Mouse (Mus musculus): ENCODE measurements around the gene Neurl2. TPM values are rescaled to one million over a fixed set of nuclear protein-coding genes. Genes with fewer than 3 reads are reported as not detected.
"Not testable (repeated sequence)": the region's sequence is repeated elsewhere in the genome, so short reads cannot be mapped to it uniquely, and the experiment has no call there.

Gene Neurl2
- polyA plus RNA-seq, 2 experiments = 0.70 to 1.0 TPM

DNA sequence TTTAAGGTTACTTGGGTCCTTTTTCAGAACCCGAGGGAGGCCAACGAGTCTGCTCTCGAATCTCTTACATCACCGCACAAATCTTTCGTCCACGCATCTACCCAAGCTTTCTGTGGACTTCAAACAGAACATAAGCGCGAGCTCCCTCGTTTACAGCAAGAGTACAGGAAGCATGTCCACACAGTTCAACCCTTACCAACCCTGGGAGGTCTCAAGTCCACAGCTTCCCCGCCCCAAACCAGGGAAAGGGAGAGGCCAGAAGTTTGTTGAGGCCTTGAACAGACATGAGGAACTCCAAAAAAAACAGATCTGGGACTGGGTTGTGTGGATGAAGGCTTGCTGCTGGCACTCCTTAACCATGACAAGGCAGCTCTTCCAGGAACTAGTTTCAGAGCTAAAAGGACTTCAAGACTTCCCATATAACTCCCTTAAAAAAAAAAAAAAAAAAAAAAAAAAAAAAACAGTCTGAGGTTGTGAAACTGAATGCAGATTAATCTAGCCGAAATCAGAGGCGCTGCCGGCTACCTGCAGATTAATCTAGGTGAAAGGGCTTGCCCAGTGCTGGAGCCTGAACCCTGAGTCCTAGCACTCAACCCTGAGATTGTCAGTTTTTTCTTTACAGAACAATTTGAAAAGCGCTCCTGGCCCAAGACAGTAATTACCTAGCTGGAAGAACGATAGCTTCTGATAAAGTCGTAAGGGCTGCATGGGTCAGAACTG, 29.9 kb downstream of the Neurl2 start:
- Histone ChIP-seq H3K27me3 (ENCODE audit: control insufficient read depth, insufficient read depth, low read length) (no peaks in the 10 kb centered on the region), H3K36me3 (replicated peaks; ENCODE audit: control insufficient read depth, insufficient read depth, low read depth) (peaks cover 12% of the 10 kb centered on the region), H3K4me3 (ENCODE audit: insufficient read depth in 1 of 2, low read depth in 2 of 2, low read length in 2 of 2) (peak overlapping the region; percentile 95 to 99), H3K27ac (peak overlapping the region; percentile 80), H3K9ac (replicated peaks) (peak overlapping the region; percentile 93), H3K4me2 (ENCODE audit: low read depth) (peak overlapping the region; percentile 90), H3K9me3 (ENCODE audit: control insufficient read depth, low read length) (no peaks in the 10 kb centered on the region), H3K4me1 (replicated peaks; ENCODE audit: control insufficient read depth in 2 of 2, insufficient read depth in 2 of 2, low read length in 1 of 2) (peaks cover 12 to 13% of the 10 kb centered on the region in 2 experiments)
- ATAC-seq (ENCODE audit: insufficient read depth) (no peak), DNase-seq (ENCODE audit: low read depth in 3 of 3, low spot score in 3 of 3) (no peak)
- TF ChIP-seq CTCF (IDR thresholded peaks at IDR 0.05; ENCODE audit: low read depth) (no peak), EP300 (IDR thresholded peaks at IDR 0.05; ENCODE audit: low read depth) (no peak)
- WGBS (ENCODE audit: insufficient replicate concordance) = 77% methylated on average over 16 of the region's 16 CpGs

GRCm38 (mm10) chr2:164800252-164801004, 32.8 kb downstream of the Neurl2 start:
- ATAC-seq (ENCODE audit: insufficient read depth) (no peak), DNase-seq (ENCODE audit: low read depth in 3 of 3, low spot score in 3 of 3) (no peak)
- Histone ChIP-seq H3K9ac (replicated peaks) (no peak overlapping the region), H3K9me3 (ENCODE audit: control insufficient read depth, low read length) (no peaks in the 10 kb centered on the region), H3K36me3 (replicated peaks; ENCODE audit: control insufficient read depth, insufficient read depth, low read depth) (peaks cover 28% of the 10 kb centered on the region), H3K27me3 (ENCODE audit: control insufficient read depth, insufficient read depth, low read length) (no peaks in the 10 kb centered on the region), H3K27ac (no peak overlapping the region), H3K4me1 (replicated peaks; ENCODE audit: control insufficient read depth in 2 of 2, insufficient read depth in 2 of 2, low read length in 1 of 2) (peaks cover 7 to 8% of the 10 kb centered on the region in 2 experiments), H3K4me2 (ENCODE audit: low read depth) (no peak overlapping the region), H3K4me3 (ENCODE audit: insufficient read depth in 1 of 2, low read depth in 2 of 2, low read length in 2 of 2) (no peak overlapping the region)
- 83% methylated on average over 13 of the region's 13 CpGs for WGBS (ENCODE audit: insufficient replicate concordance)
- TF ChIP-seq CTCF (IDR thresholded peaks at IDR 0.05; ENCODE audit: low read depth) (no peak), EP300 (IDR thresholded peaks at IDR 0.05; ENCODE audit: low read depth) (no peak)

- not testable (repeated sequence) for H3K9me3 ChIP-seq (ENCODE audit: control insufficient read depth, low read length); H3K27me3 ChIP-seq (ENCODE audit: control insufficient read depth, insufficient read depth, low read length); H3K27ac ChIP-seq; H3K9ac ChIP-seq (replicated peaks); H3K4me1 ChIP-seq (replicated peaks; ENCODE audit: control insufficient read depth in 2 of 2, insufficient read depth in 2 of 2, low read length in 1 of 2); ATAC-seq (ENCODE audit: insufficient read depth); H3K4me2 ChIP-seq (ENCODE audit: low read depth); H3K4me3 ChIP-seq (ENCODE audit: insufficient read depth in 1 of 2, low read depth in 2 of 2, low read length in 2 of 2); DNase-seq (ENCODE audit: low read depth in 3 of 3, low spot score in 3 of 3)
- WGBS (ENCODE audit: insufficient replicate concordance) = 68% methylated on average over 6 of the region's 6 CpGs
- H3K36me3 ChIP-seq (replicated peaks; ENCODE audit: control insufficient read depth, insufficient read depth, low read depth) = peaks cover 38% of the 10 kb centered on the region
- peak; percentile 54 for TF ChIP-seq CTCF (IDR thresholded peaks at IDR 0.05; ENCODE audit: low read depth)
Observed at GRCm38 (mm10) chr2:164798554-164798953, 34.7 kb downstream of the Neurl2 start.

- ATAC-seq (ENCODE audit: insufficient read depth) = no peak
- Histone ChIP-seq H3K27ac (no peak overlapping the region), H3K4me3 (ENCODE audit: insufficient read depth in 1 of 2, low read depth in 2 of 2, low read length in 2 of 2) (no peak overlapping the region), H3K4me2 (ENCODE audit: low read depth) (no peak overlapping the region), H3K27me3 (ENCODE audit: control insufficient read depth, insufficient read depth, low read length) (no peaks in the 10 kb centered on the region), H3K9ac (replicated peaks) (no peak overlapping the region), H3K4me1 (replicated peaks; ENCODE audit: control insufficient read depth in 2 of 2, insufficient read depth in 2 of 2, low read length in 1 of 2) (no peaks in the 10 kb centered on the region; a peak in 1 of 4 replicates), H3K9me3 (ENCODE audit: control insufficient read depth, low read length) (no peaks in the 10 kb centered on the region), H3K36me3 (replicated peaks; ENCODE audit: control insufficient read depth, insufficient read depth, low read depth) (peaks cover 39% of the 10 kb centered on the region)
- DNase-seq (ENCODE audit: low read depth in 3 of 3, low spot score in 3 of 3) = no peak
- TF ChIP-seq EP300 (IDR thresholded peaks at IDR 0.05; ENCODE audit: low read depth) (no peak), CTCF (IDR thresholded peaks at IDR 0.05; ENCODE audit: low read depth) (no peak)
- WGBS (ENCODE audit: insufficient replicate concordance) = 75% methylated on average over 4 of the region's 4 CpGs
Observed at GRCm38 (mm10) chr2:164795868-164796267, 37.4 kb downstream of the Neurl2 start.

DNA sequence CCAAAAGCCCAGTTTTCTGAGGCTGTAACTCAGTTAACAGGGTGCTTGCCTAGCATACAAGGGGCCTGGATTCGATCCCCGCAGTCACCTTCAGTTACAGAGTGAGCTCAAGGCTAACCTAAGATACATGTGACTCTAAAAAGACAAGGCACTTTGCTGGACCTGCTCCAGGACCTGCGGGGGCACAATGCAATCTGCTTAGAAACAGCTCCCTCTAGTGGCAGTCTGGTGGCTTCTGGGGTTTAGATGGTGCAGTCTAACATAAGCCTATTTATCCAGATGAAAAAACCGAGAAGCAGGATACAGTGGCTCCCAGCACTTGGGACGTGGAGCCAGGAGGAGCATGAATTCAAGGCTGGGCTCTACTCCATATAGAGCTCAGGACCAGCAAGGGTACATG, 39.0 kb downstream of the Neurl2 start:
- Histone ChIP-seq H3K4me2 (ENCODE audit: low read depth) (no peak overlapping the region), H3K9ac (replicated peaks) (no peak overlapping the region), H3K4me1 (replicated peaks; ENCODE audit: control insufficient read depth in 2 of 2, insufficient read depth in 2 of 2, low read length in 1 of 2) (peaks cover 0 to 3% of the 10 kb centered on the region in 2 experiments; a peak in 2 of 4 replicates), H3K36me3 (replicated peaks; ENCODE audit: control insufficient read depth, insufficient read depth, low read depth) (peaks cover 31% of the 10 kb centered on the region), H3K4me3 (ENCODE audit: insufficient read depth in 1 of 2, low read depth in 2 of 2, low read length in 2 of 2) (no peak overlapping the region), H3K27me3 (ENCODE audit: control insufficient read depth, insufficient read depth, low read length) (no peaks in the 10 kb centered on the region), H3K9me3 (ENCODE audit: control insufficient read depth, low read length) (no peaks in the 10 kb centered on the region), H3K27ac (no peak overlapping the region)
- TF ChIP-seq CTCF (IDR thresholded peaks at IDR 0.05; ENCODE audit: low read depth) (peak; percentile 96), EP300 (IDR thresholded peaks at IDR 0.05; ENCODE audit: low read depth) (no peak)
- 29% methylated on average over 5 of the region's 5 CpGs for WGBS (ENCODE audit: insufficient replicate concordance)
- peak; percentile 73 to 77 (median 76) for DNase-seq (ENCODE audit: low read depth in 3 of 3, low spot score in 3 of 3)
- peak; percentile 67 for ATAC-seq (ENCODE audit: insufficient read depth)

Data from liver, embryonic 14.5 days (tissue).